Mouse (Mus musculus) embryonic facial prominence, embryonic 13.5 days (tissue): ENCODE measurements around the gene Rab10. TPM values are rescaled to one million over a fixed set of nuclear protein-coding genes. Genes with fewer than 3 reads are reported as not detected.

ENCODE experiments used
- ATAC-seq: fragments of 200-750 bp; cut with Nextera tagmentation; 2 replicates; pipeline ENCODE4 v1.8.0; 2017; ENCODE audit warnings: low read depth; ENCODE audit not compliant: insufficient number of reproducible peaks, insufficient read depth, low FRiP score, low TSS enrichment
- H3K27ac ChIP-seq: fragments of 300-500 bp; sonication (generic); 2 replicates; pipeline ENCODE4 v1.5.1; 2015; ENCODE audit warnings: moderate library complexity, mild to moderate bottlenecking, inconsistent platforms
- H3K27me3 ChIP-seq: fragments of 300-500 bp; sonication (generic); 2 replicates; pipeline ENCODE4 v1.6.1; 2015; ENCODE audit warnings: mild to moderate bottlenecking, inconsistent platforms
- H3K36me3 ChIP-seq: fragments of 300-500 bp; sonication (generic); 2 replicates; pipeline ENCODE4 v1.6.1; 2015; ENCODE audit warnings: mild to moderate bottlenecking, inconsistent platforms
- H3K4me1 ChIP-seq: fragments of 300-500 bp; sonication (generic); 2 replicates; pipeline ENCODE4 v1.6.1; 2015; ENCODE audit warnings: inconsistent platforms
- H3K4me2 ChIP-seq: fragments of 300-500 bp; sonication (generic); 2 replicates; pipeline ENCODE4 v1.6.1; 2015; ENCODE audit warnings: moderate library complexity, mild to moderate bottlenecking, inconsistent platforms
- H3K4me3 ChIP-seq: fragments of 300-500 bp; sonication (generic); 2 replicates; pipeline ENCODE4 v1.5.1; 2015; ENCODE audit warnings: mild to moderate bottlenecking, inconsistent platforms
- H3K9ac ChIP-seq: fragments of 300-500 bp; sonication (generic); 2 replicates; pipeline ENCODE4 v1.6.1; 2015; ENCODE audit warnings: mild to moderate bottlenecking, inconsistent platforms
- H3K9me3 ChIP-seq: fragments of 300-500 bp; sonication (generic); 2 replicates; pipeline ENCODE4 v1.6.1; 2016; ENCODE audit warnings: inconsistent platforms
- WGBS: fragments of 180-500 bp; shearing (Covaris S2); methylation state at CpG from one replicate; pipeline ENCODE4 v1.1.7; 2015; ENCODE audit warnings: mixed read lengths; 5-methylcytosine and 5-hydroxymethylcytosine counted together
- polyA plus RNA-seq: library from polyadenylated mRNA; unstranded; fragments of >200 nt; fragmentation: Nextera tagmentation; extraction: Ambion mirVana; gene quantifications from 2 replicates; pipeline ENCODE4 v1.2.1, GENCODE M21; 2015

The Rab10 gene
- polyA plus RNA-seq, 1 experiment from 2014 or later: 85.0 TPM

- H3K9ac ChIP-seq: no peak overlapping the region
- H3K4me2 ChIP-seq: no peak overlapping the region
- H3K4me1 ChIP-seq: no peaks in the 10 kb centered on the region
- no peaks in the 10 kb centered on the region for H3K27me3 ChIP-seq
- no peak overlapping the region for H3K27ac ChIP-seq
- peaks cover 11% of the 10 kb centered on the region; the same call in 1 of the 2 replicates for H3K36me3 ChIP-seq
- WGBS: 92% methylated on average over 2 of the region's 2 CpGs
- H3K9me3 ChIP-seq: no peaks in the 10 kb centered on the region
- no peak for ATAC-seq
- no peak overlapping the region for H3K4me3 ChIP-seq
Observed at GRCm38 (mm10) chr12:3265188-3265587, 44.6 kb downstream of the Rab10 start.

GRCm38 (mm10) chr12:3264449-3264848 is 45.3 kb downstream of the Rab10 start:
- Histone ChIP-seq H3K27ac (no peak overlapping the region), H3K4me3 (no peak overlapping the region), H3K27me3 (no peaks in the 10 kb centered on the region), H3K4me1 (no peaks in the 10 kb centered on the region), H3K9ac (no peak overlapping the region), H3K36me3 (peaks cover 11% of the 10 kb centered on the region; the same call in 1 of the 2 replicates), H3K4me2 (no peak overlapping the region), H3K9me3 (no peaks in the 10 kb centered on the region)
- ATAC-seq: no peak
- 80% methylated on average over 2 of the region's 2 CpGs for WGBS

DNA sequence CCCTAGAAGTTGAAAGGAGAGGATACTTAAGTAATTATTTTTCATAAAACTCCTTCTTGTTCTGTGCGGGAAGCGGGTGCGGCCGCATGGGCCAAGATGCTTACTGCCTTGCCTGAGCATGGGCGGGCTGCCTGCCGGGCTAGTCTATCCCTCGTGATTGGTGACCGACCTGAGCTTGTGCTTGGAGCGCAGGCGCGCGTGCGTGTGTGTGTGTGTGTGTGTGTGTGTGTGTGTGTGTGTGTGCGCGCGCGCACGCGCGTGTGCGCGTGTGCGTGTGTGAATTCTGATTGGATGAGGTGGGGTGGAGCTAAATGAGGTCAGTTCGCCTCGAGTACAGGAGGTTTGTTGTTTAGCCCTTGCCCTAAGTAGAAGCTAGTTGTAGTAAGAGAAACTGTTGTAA is 48.2 kb downstream of the Rab10 start:
- Histone ChIP-seq H3K36me3 (peaks cover 22% of the 10 kb centered on the region; the same call in 1 of the 2 replicates), H3K27ac (no peak overlapping the region), H3K9ac (no peak overlapping the region), H3K4me2 (no peak overlapping the region), H3K9me3 (no peaks in the 10 kb centered on the region), H3K27me3 (no peaks in the 10 kb centered on the region), H3K4me1 (no peaks in the 10 kb centered on the region), H3K4me3 (no peak overlapping the region)
- no peak for ATAC-seq
- 96% methylated on average over 25 of the region's 25 CpGs for WGBS

GRCm38 (mm10) chr12:3255966-3256365 is 53.8 kb downstream of the Rab10 start:
- H3K4me2 ChIP-seq: no peak overlapping the region
- no peaks in the 10 kb centered on the region for H3K9me3 ChIP-seq
- ATAC-seq: no peak
- H3K9ac ChIP-seq: no peak overlapping the region
- H3K27me3 ChIP-seq: no peaks in the 10 kb centered on the region
- H3K4me1 ChIP-seq: no peaks in the 10 kb centered on the region
- H3K4me3 ChIP-seq: no peak overlapping the region
- H3K27ac ChIP-seq: no peak overlapping the region
- peaks cover 41% of the 10 kb centered on the region for H3K36me3 ChIP-seq

DNA sequence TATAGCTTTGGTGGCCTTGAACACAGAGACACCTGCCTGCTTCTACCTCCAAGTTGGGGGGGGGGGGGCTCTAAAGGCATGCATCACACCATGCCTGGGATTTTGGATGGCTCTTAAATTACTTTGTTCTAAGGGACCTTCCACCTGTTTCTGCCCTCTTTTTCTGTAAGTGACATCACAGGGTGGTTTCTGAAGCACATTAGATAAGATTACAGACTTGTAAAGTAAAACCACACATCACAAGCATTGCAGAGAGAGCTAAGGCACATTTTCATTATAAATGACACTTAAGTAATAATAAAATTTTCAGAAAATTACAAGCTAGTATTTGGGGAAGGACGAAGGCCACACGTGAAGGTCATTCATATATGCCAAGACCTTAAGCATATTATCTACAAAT is 54.3 kb downstream of the Rab10 start:
- Histone ChIP-seq H3K27me3 (no peaks in the 10 kb centered on the region), H3K27ac (no peak overlapping the region), H3K9ac (no peak overlapping the region), H3K4me1 (no peaks in the 10 kb centered on the region), H3K9me3 (no peaks in the 10 kb centered on the region), H3K4me2 (no peak overlapping the region), H3K36me3 (peaks cover 46% of the 10 kb centered on the region), H3K4me3 (no peak overlapping the region)
- WGBS: 97% methylated on average over 2 of the region's 2 CpGs
- no peak for ATAC-seq

DNA sequence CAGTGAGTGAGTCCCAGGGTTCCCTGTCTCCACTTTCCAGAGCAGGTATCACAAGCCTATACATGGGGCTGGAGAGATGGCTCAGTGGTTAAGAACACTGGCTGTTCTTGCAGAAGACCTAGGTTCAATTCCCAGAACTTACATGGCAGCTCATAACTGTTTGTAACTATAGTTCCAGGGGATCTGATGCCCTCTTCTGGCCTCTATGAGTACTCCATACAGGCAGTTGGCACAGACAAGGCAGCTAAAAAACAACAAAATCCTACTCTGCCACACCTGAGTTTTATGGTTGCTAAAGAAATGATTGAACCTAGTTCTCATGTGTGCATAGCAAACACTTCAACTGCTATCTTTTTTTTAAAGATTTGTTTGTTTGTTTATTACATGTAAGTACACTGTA is 56.2 kb downstream of the Rab10 start:
- Histone ChIP-seq H3K9me3 (no peaks in the 10 kb centered on the region), H3K4me2 (no peak overlapping the region), H3K4me3 (no peak overlapping the region), H3K27me3 (no peaks in the 10 kb centered on the region), H3K4me1 (no peaks in the 10 kb centered on the region), H3K36me3 (peaks cover 56% of the 10 kb centered on the region), H3K27ac (no peak overlapping the region), H3K9ac (no peak overlapping the region)
- ATAC-seq: no peak

GRCm38 (mm10) chr12:3246091-3246490 is 63.7 kb downstream of the Rab10 start:
- H3K4me2 ChIP-seq: no peak overlapping the region
- ATAC-seq: no peak
- 92% methylated on average over 6 of the region's 6 CpGs for WGBS

DNA sequence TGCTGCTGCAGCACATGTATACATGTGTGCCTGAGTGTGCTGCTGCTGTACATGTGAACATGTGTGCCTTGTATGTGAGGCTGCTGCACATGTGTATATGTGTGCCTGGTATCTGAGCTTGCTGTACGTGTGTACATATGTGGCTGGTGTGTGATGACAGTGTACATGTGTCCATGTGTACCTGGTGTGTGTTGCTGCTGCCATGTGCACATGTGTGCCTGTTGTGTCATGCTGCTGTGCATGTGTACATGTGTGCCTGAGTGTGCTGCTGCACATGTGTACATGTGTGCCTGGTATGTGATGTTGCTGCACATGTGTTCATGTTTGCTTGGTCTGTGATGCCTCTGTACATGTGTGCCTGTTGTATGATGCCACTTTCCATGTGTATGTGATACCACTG is 70.2 kb downstream of the Rab10 start:
- H3K36me3 ChIP-seq: peaks cover 43% of the 10 kb centered on the region
- ATAC-seq: no peak
- H3K9me3 ChIP-seq: 0 out of 2 replicates have a peak, but pooled peaks cover 6% of the 10 kb centered on the region
- H3K27me3 ChIP-seq: no peaks in the 10 kb centered on the region
- 100% methylated on average over 1 of the region's 1 CpGs for WGBS
- H3K4me2 ChIP-seq: no peak overlapping the region
- no peak overlapping the region for H3K4me3 ChIP-seq
- H3K9ac ChIP-seq: no peak overlapping the region
- no peaks in the 10 kb centered on the region for H3K4me1 ChIP-seq
- no peak overlapping the region for H3K27ac ChIP-seq

More at GRCm38 (mm10) chr12:3246091-3246490, 63.7 kb downstream of the Rab10 start:
- H3K4me3 ChIP-seq: no peak overlapping the region
- no peaks in the 10 kb centered on the region for H3K27me3 ChIP-seq
- H3K4me1 ChIP-seq: no peaks in the 10 kb centered on the region
- no peaks in the 10 kb centered on the region for H3K9me3 ChIP-seq
- H3K27ac ChIP-seq: no peak overlapping the region
- no peak overlapping the region for H3K9ac ChIP-seq
- H3K36me3 ChIP-seq: peaks cover 43% of the 10 kb centered on the region

DNA sequence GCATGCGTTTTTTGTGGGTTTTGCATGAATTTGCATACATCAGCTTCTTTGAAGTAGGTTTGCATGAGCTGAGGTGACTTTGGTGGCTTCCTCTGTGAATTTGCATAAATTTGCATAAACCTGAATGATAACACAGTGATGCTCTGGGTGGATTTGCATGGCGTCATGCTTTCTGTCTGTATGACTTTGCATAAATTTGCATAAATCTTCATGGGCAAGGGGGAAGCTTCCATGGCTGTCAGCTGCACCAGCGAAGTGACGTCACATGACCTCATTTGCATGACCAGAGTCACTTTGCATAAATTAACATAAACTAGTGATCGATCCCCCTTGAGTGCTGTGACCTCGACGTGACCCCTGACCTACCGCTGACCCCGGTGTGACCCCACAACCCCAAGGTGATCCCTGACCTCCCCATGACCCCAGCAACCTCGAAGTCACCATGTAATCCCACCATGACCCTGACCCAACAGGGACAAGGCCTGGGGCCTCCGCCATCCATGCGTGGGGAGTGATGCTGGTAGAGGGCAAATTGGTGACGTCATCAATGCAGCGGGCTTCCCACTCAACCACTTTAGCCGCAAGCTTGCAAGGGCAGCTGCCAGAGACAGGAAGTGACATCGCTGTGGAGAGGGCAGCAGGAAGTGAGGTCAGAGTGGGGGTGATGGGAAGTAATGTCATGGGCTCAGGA is 71.3 kb downstream of the Rab10 start:
- Histone ChIP-seq H3K4me2 (no peak overlapping the region), H3K9ac (no peak overlapping the region), H3K36me3 (peaks cover 43% of the 10 kb centered on the region), H3K9me3 (0 out of 2 replicates have a peak, but pooled peaks cover 6% of the 10 kb centered on the region), H3K4me1 (no peaks in the 10 kb centered on the region), H3K4me3 (no peak overlapping the region), H3K27ac (no peak overlapping the region), H3K27me3 (no peaks in the 10 kb centered on the region)
- 93% methylated on average over 16 of the region's 16 CpGs for WGBS
- no peak for ATAC-seq

DNA sequence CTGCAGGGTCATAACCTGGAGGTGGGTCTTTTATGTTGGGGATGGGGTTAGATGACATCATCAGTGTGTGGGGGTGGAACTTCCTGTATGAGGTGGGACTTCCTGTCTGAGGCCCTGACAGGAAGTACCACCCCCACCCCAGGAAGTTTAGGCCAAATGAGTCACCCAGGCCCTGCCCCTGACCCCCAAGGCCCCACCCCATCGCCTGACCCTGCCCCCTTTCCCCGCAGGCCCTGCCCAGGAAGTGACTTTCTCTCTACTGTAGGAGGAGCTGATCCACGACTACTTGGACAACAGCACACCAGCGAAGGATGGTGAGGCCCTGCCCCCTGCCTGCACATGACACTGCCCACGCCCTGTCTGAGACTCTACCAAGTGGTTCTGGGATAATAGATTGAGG is 72.0 kb downstream of the Rab10 start:
- H3K27ac ChIP-seq: no peak overlapping the region
- H3K9me3 ChIP-seq: 0 out of 2 replicates have a peak, but pooled peaks cover 6% of the 10 kb centered on the region
- 96% methylated on average over 5 of the region's 5 CpGs for WGBS
- no peak overlapping the region for H3K4me2 ChIP-seq
- no peak for ATAC-seq
- no peak overlapping the region for H3K9ac ChIP-seq
- H3K4me1 ChIP-seq: no peaks in the 10 kb centered on the region
- no peaks in the 10 kb centered on the region for H3K27me3 ChIP-seq
- peaks cover 43% of the 10 kb centered on the region for H3K36me3 ChIP-seq
- H3K4me3 ChIP-seq: no peak overlapping the region

DNA sequence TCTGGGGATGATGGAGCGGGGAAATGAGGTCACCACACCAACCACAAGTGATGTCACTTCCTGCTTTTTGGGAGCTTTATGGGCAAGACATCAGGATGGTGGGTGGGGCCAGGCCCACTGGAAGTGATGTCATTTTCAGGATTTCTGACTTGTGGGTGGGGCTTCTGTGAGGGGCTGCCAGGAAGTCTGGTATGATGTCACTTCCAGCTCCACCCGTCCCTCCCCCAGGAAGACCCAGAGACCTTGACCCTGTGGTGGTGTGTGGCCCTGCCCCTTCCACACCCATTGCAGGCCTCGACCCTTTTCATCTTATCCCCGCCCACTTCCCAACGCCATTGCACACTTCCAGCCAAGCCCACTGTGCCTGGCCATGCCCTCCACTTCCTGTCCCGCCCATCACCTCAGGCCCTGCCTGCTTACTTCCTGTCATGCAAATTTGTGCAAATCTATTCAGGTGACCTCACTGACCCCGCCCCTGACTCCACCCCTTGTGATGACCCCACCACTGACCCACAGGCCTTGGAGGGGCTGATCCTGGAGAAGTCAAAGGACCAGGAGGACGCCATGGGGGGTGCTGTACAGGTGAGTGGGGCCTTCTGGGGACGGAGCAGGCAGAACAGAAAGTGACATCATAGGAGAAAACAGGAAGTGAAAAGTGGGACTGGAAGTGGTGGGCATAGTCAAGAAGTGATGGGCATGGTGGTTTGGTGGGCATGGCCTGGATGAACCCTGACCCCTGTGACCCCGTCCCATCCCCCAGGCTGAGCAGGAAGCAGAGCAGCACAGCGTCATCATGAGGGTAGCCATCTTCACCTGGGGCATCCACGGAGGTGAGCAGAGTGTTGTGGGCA is 72.7 kb downstream of the Rab10 start:
- peak overlapping the region; percentile 59; the same call in 1 of the 2 replicates for H3K4me2 ChIP-seq
- WGBS: 97% methylated on average over 12 of the region's 12 CpGs
- H3K4me3 ChIP-seq: peak overlapping the region; percentile 61; the same call in 1 of the 2 replicates
- no peaks in the 10 kb centered on the region for H3K27me3 ChIP-seq
- H3K4me1 ChIP-seq: no peaks in the 10 kb centered on the region
- H3K9me3 ChIP-seq: 0 out of 2 replicates have a peak, but pooled peaks cover 6% of the 10 kb centered on the region
- H3K9ac ChIP-seq: no peak overlapping the region
- no peak for ATAC-seq
- no peak overlapping the region for H3K27ac ChIP-seq
- peaks cover 43% of the 10 kb centered on the region for H3K36me3 ChIP-seq
